Mouse (Mus musculus): ENCODE data around the gene Tspan15.

The Tspan15 gene

GRCm38 (mm10) chr10:62192701-62193157 lies 38.3 kb downstream of the Tspan15 start:
- in situ Hi-C loops (cut with MboI, MseI): loop anchor here in 1 of 2 experiments (5.0 to 10.0 kb wide), 2 partner anchors 192 to 225 kb away; no protein-coding TSS in a partner anchor

- in situ Hi-C loops (cut with MboI, MseI): loop anchor here in 1 of 2 experiments (5.0 to 10.0 kb wide), 2 partner anchors 194 to 226 kb away; no protein-coding TSS in a partner anchor
Measured at GRCm38 (mm10) chr10:62190821-62191220, 40.2 kb downstream of the Tspan15 start.

- in situ Hi-C loops (cut with MboI, MseI): loop anchor here (5.0 to 10.0 kb wide), 3 partner anchors 88 to 227 kb away; no protein-coding TSS in a partner anchor
Measured at GRCm38 (mm10) chr10:62189910-62190309, 41.1 kb downstream of the Tspan15 start.

DNA sequence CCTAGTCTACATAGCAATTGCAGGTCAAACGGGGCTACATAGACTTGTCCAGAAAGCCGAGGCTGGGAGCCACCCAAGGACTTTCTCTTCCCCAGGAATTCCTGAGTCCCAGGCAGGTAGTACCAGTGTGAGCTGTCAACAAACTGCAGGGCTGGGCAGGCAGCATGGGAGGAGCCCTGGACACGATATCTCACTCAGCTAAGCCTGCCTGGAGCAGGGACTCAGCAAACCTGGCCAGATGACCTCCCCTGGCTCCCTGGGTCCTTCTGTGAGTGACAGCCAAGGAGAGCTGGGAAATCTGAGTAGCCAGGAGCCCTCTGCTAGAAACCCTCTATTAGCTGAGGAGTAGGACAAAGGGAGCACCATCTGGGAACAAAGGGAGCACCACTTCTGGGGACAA lies 41.7 kb downstream of the Tspan15 start:
- in situ Hi-C loops (cut with MboI, MseI): loop anchor here (5.0 kb wide), 1 partner anchor 87 kb away; no protein-coding TSS in a partner anchor

DNA sequence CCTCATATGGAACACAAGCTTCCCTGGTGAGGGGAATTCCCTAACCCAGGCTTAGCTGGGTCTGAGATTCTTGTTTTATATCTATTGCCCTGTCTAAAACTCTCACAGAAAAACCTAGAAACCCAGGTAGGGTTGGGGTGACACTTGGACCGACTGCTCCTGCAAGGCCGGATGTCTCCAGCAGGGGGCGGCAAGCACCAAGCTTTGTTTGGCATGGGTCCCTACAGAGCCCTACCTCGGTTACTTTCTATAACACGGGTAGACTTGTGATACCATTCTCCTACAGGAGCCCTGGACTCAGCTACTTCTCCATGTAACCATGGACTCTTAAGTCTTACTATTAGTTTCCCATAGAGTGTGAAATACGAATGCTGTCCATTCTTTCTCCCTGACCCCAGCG lies 44.2 kb downstream of the Tspan15 start:
- in situ Hi-C loops (cut with MboI, MseI): loop anchor here (5.0 kb wide), 1 partner anchor 85 kb away; no protein-coding TSS in a partner anchor

DNA sequence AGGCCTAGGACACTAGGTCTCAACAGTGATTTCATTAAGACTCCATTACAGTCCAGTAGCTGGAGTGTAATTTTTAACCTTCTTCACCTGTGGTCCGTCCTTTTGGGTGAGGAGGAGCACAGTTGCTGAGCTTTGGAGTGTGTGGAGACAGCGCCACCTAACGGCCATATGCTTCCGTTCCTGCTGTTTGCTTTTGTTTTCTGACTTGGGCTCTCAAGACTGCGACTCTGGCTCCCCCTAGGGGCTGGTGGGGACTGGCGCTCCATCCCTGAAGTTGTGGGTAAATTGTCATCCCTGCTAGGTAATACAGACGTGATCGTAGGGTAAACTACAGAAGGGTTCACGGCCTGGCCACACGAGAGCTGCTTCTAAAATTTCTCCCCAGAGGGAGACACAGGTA lies 48.0 kb downstream of the Tspan15 start:
- in situ Hi-C loops (cut with MboI, MseI): no loop called here

- in situ Hi-C loops (cut with MboI, MseI): no loop called here
Measured at GRCm38 (mm10) chr10:62182471-62183014, 48.5 kb downstream of the Tspan15 start.

DNA sequence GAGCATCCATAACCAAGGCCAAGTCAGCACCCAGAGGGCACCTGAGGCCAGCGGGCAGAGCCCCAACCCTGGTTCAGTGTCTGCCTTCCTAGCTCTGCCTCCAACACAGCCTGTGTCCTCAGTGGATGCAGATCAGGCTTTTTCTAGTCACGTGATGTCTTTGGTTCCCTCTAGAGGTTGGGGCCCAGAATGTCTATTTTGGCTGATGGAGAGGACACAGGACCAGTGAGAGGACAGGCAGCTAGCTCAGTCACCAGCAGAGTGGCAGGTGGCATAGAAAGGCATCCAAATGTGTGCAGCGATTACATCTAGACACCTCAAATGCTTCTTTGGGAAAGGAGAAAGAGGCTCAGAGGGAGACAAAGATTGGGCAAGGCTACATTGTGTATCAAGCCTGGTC lies 49.4 kb downstream of the Tspan15 start:
- in situ Hi-C loops (cut with MboI, MseI): no loop called here

DNA sequence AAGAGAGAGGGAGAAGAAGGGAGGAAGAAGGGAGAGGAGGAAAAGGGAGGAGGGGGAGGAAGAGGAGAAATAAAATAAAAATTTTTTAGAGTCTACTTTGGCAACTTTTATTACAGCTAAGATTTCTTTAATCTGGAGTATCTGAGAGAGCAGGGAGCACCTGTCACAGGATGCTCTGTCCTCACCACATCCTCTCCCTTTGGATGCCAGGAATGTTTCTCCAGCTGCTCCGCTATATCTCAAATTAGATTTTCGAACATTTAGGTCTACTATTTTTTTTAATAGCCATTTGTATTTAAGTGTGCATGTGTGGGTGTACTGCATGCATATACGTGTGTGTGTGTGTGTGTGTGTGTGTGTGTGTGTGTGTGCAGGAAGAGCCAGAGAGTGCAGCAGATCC lies 51.1 kb downstream of the Tspan15 start:
- in situ Hi-C loops (cut with MboI, MseI): no loop called here

DNA sequence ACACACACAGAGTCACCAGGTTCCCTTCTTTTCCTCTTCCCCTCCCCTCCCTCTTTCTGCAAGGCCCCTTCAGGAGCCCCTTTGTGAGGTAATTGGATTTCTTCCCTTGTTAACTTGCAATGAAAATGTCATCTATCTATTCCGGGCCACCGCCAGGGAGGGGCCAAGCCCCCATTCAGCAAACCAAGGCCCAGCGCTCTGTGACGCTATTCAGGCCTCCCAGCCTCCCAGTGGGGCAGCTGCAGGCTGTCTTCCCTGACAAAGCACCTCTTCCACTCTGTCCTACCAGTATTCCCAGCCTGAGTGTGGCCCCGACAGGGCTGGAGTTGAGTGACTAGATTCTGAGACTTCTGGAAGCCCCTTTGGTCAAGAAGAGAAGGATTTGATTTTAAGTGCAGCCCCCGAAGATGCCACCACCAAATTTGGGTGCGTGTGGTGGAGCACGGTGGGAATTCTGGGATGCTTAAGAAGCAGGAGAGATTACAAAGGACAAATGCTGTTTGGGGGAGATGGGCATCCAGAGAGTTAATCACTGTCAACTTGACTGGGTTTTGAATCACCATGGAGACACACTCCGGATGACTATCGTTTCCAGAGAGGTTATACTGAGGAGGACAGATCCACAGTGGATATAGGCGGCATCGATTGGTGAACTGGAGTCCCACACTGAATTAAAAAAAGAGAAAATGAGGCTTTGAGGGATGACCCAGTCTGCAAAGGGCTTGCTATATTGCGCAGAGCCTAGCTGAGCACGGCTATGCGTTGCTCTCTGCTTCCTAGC lies 56.3 kb downstream of the Tspan15 start:
- in situ Hi-C loops (cut with MboI, MseI): no loop called here

DNA sequence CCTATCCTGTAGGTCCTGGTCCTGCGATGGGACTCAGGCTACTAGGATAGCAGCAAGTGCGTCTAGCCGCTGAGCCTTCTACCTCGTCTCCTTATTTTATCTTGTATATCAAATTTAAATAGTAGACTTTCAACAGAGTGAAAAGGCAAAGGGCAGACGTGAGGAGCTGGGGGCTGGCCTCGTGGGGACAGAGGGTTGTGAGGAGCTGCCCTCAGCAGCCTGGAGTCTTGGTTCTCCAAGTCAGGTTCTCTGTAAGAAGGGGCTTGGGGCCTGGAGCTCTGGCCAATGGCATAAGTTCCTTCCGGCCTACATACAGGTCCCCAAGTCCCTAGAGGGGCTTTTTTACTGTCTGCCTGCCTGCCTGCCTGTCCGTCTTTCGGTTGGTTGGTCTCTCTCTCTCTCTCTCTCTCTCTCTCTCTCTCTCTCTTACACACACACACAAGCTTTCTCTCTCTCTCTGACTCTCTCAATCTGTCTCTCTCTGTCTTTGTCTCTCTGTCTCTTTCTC lies 57.1 kb downstream of the Tspan15 start:
- in situ Hi-C loops (cut with MboI, MseI): no loop called here

DNA sequence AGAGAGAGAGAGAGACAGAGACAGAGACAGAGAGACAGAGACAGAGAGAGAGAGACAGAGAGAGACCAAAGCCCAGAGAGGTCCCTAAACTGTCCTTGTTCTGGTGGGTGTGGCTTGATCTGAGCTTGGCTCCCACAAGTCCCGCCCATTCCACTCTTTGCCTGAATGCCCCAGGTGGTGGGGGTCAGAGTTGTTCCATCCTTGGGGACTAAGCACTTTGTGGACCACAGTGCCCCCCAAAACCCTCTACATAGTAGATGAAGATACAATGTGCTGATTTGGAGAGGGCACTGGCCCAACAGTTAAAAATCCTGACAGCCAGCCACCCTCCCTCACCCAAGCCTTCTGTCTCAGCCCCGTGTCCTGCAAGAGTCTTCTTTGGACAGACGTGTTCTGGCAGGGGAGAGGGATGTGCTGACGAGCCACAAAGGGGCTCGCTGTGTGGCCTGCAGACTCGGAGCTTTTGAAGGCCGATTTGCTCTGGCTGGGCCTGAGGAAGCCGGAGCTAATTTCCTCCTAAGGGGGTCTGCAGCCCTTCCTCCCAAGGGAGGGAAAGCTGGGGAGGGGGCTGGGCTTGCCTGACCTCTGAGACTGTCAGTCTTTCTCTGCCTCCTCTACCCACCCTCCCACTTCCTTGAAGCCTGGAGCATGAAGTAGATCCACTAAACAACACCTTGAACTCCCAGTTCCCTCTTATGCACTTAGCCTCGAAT lies 58.1 kb downstream of the Tspan15 start:
- in situ Hi-C loops (cut with MboI, MseI): no loop called here

GRCm38 (mm10) chr10:62162410-62162809 lies 68.6 kb downstream of the Tspan15 start:
- in situ Hi-C loops (cut with MboI, MseI): no loop called here

DNA sequence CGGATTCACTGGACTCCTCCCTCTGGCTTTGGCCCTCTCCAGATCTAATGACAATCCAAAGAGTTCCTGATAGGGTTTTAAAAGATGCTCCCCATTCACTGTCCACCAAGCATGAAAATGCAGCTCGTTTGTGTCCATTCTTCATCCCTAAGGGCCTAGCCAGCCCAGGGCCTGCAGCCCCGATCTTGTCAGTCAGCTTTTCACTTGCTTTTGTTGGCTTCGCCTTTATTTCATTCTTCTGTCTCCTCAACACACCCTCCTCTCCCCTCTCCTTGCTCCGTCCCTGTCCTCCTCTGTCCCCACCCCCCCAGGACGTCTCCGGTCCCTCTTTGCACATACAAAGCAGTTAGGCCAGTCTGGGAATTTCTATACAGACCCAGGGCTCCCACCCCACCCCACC lies 81.1 kb downstream of the Tspan15 start:
- in situ Hi-C loops (cut with MboI, MseI): no loop called here

DNA sequence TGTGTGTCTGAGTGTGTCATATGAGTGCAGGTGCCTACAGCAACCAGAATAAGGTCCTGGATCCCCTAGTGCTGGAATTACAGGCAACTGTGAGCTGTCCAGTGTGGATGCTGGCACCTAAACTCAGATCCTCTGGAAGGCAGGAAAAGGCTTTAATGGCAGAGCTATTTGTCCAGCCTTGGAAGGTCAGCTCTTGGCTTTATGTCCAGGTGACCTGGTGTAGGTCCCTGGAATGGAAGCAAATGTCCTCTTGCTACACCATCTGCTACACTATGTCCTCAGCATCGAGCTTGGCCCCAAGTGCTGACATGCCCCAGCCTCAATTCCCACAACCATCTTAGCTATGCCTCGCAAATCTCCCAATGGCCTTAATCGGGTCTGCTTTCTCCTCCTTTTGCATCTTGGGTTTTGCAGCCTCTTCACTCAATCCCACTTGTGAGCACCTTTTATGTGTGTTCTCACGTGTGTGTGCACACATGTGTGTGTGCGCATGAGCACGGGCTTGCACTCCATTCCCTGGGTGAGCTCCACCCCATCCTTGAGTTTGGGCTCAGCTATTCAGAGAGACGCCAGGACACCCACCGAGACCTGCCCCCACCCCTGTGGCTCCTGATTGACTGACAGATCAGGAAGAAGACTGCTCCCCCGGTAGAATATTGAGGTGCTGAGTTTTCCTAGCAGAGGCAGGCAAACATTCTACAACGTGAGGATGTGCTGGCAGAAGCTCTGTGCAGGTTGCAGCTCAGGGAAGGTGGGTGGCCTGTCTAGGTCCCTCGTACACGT lies 83.4 kb downstream of the Tspan15 start:
- in situ Hi-C loops (cut with MboI, MseI): no loop called here

- in situ Hi-C loops (cut with MboI, MseI): no loop called here
Measured at GRCm38 (mm10) chr10:62145957-62146356, 85.1 kb downstream of the Tspan15 start.

DNA sequence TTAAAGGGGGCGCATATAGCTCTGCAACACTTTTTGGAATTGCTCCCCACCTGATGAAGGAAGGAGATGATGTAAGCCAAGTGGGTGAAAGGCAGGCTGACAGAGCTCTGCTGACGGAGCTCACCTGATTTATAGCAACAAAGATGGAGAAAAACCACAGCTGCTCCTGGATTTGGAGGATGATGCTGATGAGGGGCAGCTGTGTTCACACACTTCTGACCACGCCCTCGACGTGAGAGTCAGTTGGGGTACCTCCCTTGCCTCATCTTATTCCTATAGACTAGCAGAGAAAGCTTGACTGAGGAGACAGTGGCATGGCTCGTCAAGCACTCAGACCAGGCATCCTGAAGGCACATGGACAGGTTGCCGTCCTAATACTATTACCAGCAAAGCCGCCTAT lies 87.2 kb downstream of the Tspan15 start, which contains the start of gene Fam241b:
Fam241b (minus strand) TSS at position 101 of the 400 bp plus-strand sequence.
- in situ Hi-C loops (cut with MboI, MseI): no loop called here

GRCm38 (mm10) chr10:62138040-62138439 lies 93.0 kb downstream of the Tspan15 start:
- in situ Hi-C loops (cut with MboI, MseI): no loop called here

DNA sequence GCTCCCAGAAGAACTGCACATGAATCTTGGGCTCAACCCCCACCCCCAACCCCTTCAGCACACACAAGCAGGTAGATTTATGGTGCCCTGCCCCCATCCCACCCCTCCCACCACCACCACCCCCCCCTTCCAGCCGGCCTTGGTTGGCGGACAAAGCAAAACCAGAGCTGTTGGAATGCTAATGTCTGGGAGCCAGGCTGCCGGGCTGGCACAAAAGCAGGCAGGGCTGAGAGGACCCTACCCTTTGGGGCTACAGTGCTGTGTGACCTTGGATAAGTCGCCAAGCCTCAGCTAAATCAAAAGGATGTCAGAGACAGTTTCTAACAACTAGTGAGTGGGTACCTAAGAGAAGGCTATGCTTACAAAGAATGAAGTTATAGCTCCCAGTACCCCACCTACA lies 93.9 kb downstream of the Tspan15 start:
- in situ Hi-C loops (cut with MboI, MseI): no loop called here

- in situ Hi-C loops (cut with MboI, MseI): no loop called here
Measured at GRCm38 (mm10) chr10:62135696-62136470, 95.2 kb downstream of the Tspan15 start.
